Mouse (Mus musculus): Measurements from ENCODE around the gene Dcakd. TPM values are rescaled to one million over a fixed set of nuclear protein-coding genes. Genes with fewer than 3 reads are reported as not detected.
A peak's percentile ranks its signal among the peaks of the same experiment; 100 is the strongest.

Gene Dcakd
- polyA plus RNA-seq, 1 experiment from 2014 or later, result 41.7 TPM

DNA sequence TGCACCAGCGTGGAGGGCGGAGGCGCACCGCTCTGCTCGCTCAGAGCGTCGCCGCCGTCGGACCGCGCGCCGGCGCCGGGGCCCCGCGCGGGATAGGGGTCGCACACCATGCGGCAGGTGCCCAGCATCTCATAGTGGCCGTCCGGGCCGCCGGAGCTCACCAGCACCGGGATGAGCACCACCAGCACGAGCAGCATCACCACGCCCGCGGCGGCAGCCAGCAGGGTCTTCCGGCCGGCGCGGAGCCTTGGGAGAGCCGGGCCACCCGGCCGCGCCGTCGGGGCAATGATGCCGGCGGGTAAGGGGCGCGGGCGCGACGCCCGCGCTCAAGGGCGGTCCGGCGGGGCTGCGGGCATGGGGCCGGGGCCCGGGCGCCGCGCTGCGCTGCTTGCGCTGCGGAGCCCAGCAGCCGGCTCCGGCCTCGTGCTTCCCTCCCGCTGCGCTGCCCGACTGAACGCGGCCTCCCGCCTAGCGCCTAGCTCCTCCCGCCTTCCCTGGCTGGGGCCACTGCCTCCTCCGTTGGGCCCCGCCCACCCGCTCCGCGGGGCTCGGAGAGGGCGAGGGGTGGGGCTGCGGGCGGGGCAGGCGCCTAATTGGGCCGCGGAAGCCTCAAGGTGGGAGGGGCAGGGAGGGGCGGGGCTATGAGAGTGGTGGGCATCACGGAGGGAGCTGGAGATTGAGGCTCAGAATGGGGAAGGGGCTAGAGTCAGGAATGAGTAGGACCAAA is 81.7 kb downstream of the Dcakd start, which contains the start of gene C1ql1:
TSS of gene C1ql1 (minus strand) at position 424 of the 727 bp plus-strand sequence.
- Histone ChIP-seq H3K36me3 (no peaks in the 10 kb centered on the region), H3K27me3 (replicated peaks) (peaks cover 99% of the 10 kb centered on the region), H3K27ac (no peak within 1 kb of the TSS), H3K4me3 (peak within 1 kb of the TSS; percentile 45), H3K9ac (peak within 1 kb of the TSS; percentile 18; the same call in 1 of the 2 replicates), H3K4me2 (peak within 1 kb of the TSS; percentile 60), H3K4me1 (peaks cover 40% of the 10 kb centered on the region), H3K9me3 (replicated peaks) (no peaks in the 10 kb centered on the region)
- 1% methylated on average over 61 of the region's 87 CpGs for WGBS (ENCODE audit: insufficient replicate concordance)
- peak; percentile 87 for ATAC-seq

GRCm38 (mm10) chr11:102945306-102946264 is 82.5 kb downstream of the Dcakd start:
- no peak for ATAC-seq
- H3K4me3 ChIP-seq, result peak overlapping the region; percentile 45
- H3K27ac ChIP-seq, result no peak overlapping the region
- no peak overlapping the region for H3K9ac ChIP-seq
- H3K4me1 ChIP-seq, result peaks cover 48% of the 10 kb centered on the region
- H3K9me3 ChIP-seq (replicated peaks), result no peaks in the 10 kb centered on the region
- peaks cover 99% of the 10 kb centered on the region for H3K27me3 ChIP-seq (replicated peaks)
- H3K4me2 ChIP-seq, result peak overlapping the region; percentile 60
- H3K36me3 ChIP-seq, result no peaks in the 10 kb centered on the region
- 7% methylated on average over 54 of the region's 54 CpGs for WGBS (ENCODE audit: insufficient replicate concordance)

Small RNAs within 50 kb of the gene (microRNA-seq; reads per million reads assigned to microRNA genes)
- gene Mir6931, result not detected

Other genes with a start within 250 kb of the Dcakd start
- gene Gjc1, start 208.6 kb downstream of the Dcakd start, polyA plus RNA-seq (2016; fragmentation: Nextera tagmentation; extraction: Ambion mirVana), result 8.7 and 9.5 TPM in 2 replicates
- not detected in 2 replicates for gene Higd1b, start 192.5 kb downstream of the Dcakd start, polyA plus RNA-seq (2016; fragmentation: Nextera tagmentation; extraction: Ambion mirVana)
- 192 and 196 TPM in 2 replicates for gene Eftud2, start 147.3 kb downstream of the Dcakd start, polyA plus RNA-seq (2016; fragmentation: Nextera tagmentation; extraction: Ambion mirVana)
- gene Ccdc103, start 147.1 kb downstream of the Dcakd start, polyA plus RNA-seq (2016; fragmentation: Nextera tagmentation; extraction: Ambion mirVana), result 0.85 and 0.97 TPM in 2 replicates
- not detected in 2 replicates for gene Fam187a, start 143.2 kb downstream of the Dcakd start, polyA plus RNA-seq (2016; fragmentation: Nextera tagmentation; extraction: Ambion mirVana)
- gene Gfap, start 127.4 kb downstream of the Dcakd start, polyA plus RNA-seq (2016; fragmentation: Nextera tagmentation; extraction: Ambion mirVana), result 7.3 and 7.6 TPM in 2 replicates
- 12.4 and 14.0 TPM in 2 replicates for gene Kif18b, start 103.2 kb downstream of the Dcakd start, polyA plus RNA-seq (2016; fragmentation: Nextera tagmentation; extraction: Ambion mirVana)
- gene C1ql1, start 81.6 kb downstream of the Dcakd start, polyA plus RNA-seq (2016; fragmentation: Nextera tagmentation; extraction: Ambion mirVana), result 0.72 and 0.75 TPM in 2 replicates
- 47.9 and 54.8 TPM in 2 replicates for gene Nmt1, start 143 bp downstream of the Dcakd start, polyA plus RNA-seq (2016; fragmentation: Nextera tagmentation; extraction: Ambion mirVana)
- gene Plcd3, start 73.3 kb upstream of the Dcakd start, polyA plus RNA-seq (2016; fragmentation: Nextera tagmentation; extraction: Ambion mirVana), result 0.74 and 0.79 TPM in 2 replicates
- 40.6 and 46.1 TPM in 2 replicates for gene Acbd4, start 73.3 kb upstream of the Dcakd start, polyA plus RNA-seq (2016; fragmentation: Nextera tagmentation; extraction: Ambion mirVana)
- gene Hexim1, start 87.9 kb upstream of the Dcakd start, polyA plus RNA-seq (2016; fragmentation: Nextera tagmentation; extraction: Ambion mirVana), result 2.4 and 3.0 TPM in 2 replicates
- gene Hexim2, start 104.1 kb upstream of the Dcakd start, polyA plus RNA-seq (2016; fragmentation: Nextera tagmentation; extraction: Ambion mirVana), result 9.5 and 10.0 TPM in 2 replicates
- gene Fmnl1, start 142.8 kb upstream of the Dcakd start, polyA plus RNA-seq (2016; fragmentation: Nextera tagmentation; extraction: Ambion mirVana), result 5.2 and 5.7 TPM in 2 replicates
- 0.11 TPM in 1 of 2 replicates, not detected in the other for gene 1700023F06Rik, start 180.2 kb upstream of the Dcakd start, polyA plus RNA-seq (2016; fragmentation: Nextera tagmentation; extraction: Ambion mirVana)
- gene Spata32, start 190.1 kb upstream of the Dcakd start, polyA plus RNA-seq (2016; fragmentation: Nextera tagmentation; extraction: Ambion mirVana), result not detected in 2 replicates
- gene Map3k14, start 239.1 kb upstream of the Dcakd start, polyA plus RNA-seq (2016; fragmentation: Nextera tagmentation; extraction: Ambion mirVana), result 0.84 and 0.93 TPM in 2 replicates

Measured in liver, embryonic 12.5 days (tissue).